Mouse (Mus musculus) embryonic facial prominence, embryonic 10.5 days (tissue): ENCODE data around the gene Srebf1. TPM values are rescaled to one million over a fixed set of nuclear protein-coding genes. Genes with fewer than 3 reads are reported as not detected.

Experiments used
- DNase-seq: peaks from one replicate; pipeline ENCODE4 v3.0.0-alpha.2; 2017; ENCODE audit warnings: low spot score
- H3K27ac ChIP-seq: fragments of 300-500 bp; sonication (generic); replicated peaks from 2 replicates; pipeline ENCODE4 v1.5.1; 2016; ENCODE audit warnings: mild to moderate bottlenecking
- H3K27me3 ChIP-seq: fragments of 300-500 bp; sonication (generic); replicated peaks from 2 replicates; pipeline ENCODE4 v1.6.1; 2016; ENCODE audit warnings: low read depth, mild to moderate bottlenecking; ENCODE audit not compliant: poor library complexity, severe bottlenecking
- H3K36me3 ChIP-seq: fragments of 300-500 bp; sonication (generic); replicated peaks from 2 replicates; pipeline ENCODE4 v1.6.1; 2016; ENCODE audit warnings: mild to moderate bottlenecking, moderate library complexity
- H3K4me1 ChIP-seq: fragments of 300-500 bp; sonication (generic); 2 replicates; pipeline ENCODE4 v1.6.1; 2016
- H3K4me3 ChIP-seq: fragments of 300-500 bp; sonication (generic); 2 replicates; pipeline ENCODE4 v1.5.1; 2016; ENCODE audit warnings: mild to moderate bottlenecking, moderate library complexity
- H3K9me3 ChIP-seq: fragments of 300-500 bp; sonication (generic); 2 replicates; pipeline ENCODE4 v1.6.1; 2016; ENCODE audit warnings: mild to moderate bottlenecking
- WGBS: fragments of 180-500 bp; shearing (Covaris S2); methylation state at CpG from one replicate; pipeline ENCODE4 v1.1.7; 2016; 5-methylcytosine and 5-hydroxymethylcytosine counted together
- polyA plus RNA-seq: library from polyadenylated mRNA; unstranded; fragments of >200 nt; fragmentation: Nextera tagmentation; extraction: Ambion mirVana; gene quantifications from 2 replicates; pipeline ENCODE4 v1.2.1, GENCODE M21; 2016

The Srebf1 gene
- polyA plus RNA-seq, 1 experiment from 2014 or later, result 52.1 TPM

DNA sequence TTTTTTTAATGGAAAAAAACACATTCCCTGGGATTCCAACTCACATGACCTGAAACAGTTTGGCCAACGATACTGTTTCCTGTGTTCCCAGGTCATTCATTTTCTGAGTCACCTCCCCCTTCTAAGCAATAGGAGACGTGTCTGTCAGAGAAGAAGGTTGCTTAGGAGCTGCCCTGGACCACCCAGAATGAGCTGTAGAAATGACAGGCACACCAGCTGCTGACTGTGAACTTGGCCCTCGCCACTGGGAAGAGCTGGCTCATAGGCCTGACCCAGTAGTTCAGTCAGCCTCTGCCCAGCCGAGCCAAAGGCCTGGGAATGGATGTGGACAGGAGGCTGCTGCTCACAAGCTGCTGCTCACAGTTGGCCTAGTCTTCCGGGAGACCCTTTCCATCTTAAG, 57.3 kb downstream of the Srebf1 start:
- 56% methylated on average over 5 of the region's 5 CpGs for WGBS
- H3K27me3 ChIP-seq, result no peaks in the 10 kb centered on the region
- peaks cover 90% of the 10 kb centered on the region for H3K4me1 ChIP-seq
- H3K36me3 ChIP-seq, result peaks cover 80% of the 10 kb centered on the region
- H3K9me3 ChIP-seq, result no peaks in the 10 kb centered on the region
- peak; percentile 51 for DNase-seq
- no peak overlapping the region for H3K4me3 ChIP-seq
- H3K27ac ChIP-seq, result no peak overlapping the region

GRCm38 (mm10) chr11:60164450-60164849, 57.9 kb downstream of the Srebf1 start:
- DNase-seq, result no peak
- 85% methylated on average over 6 of the region's 6 CpGs for WGBS

GRCm38 (mm10) chr11:60163362-60163761, 59.0 kb downstream of the Srebf1 start:
- Histone ChIP-seq H3K36me3 (peaks cover 82% of the 10 kb centered on the region), H3K4me3 (no peak overlapping the region), H3K27me3 (no peaks in the 10 kb centered on the region), H3K27ac (no peak overlapping the region), H3K9me3 (no peaks in the 10 kb centered on the region), H3K4me1 (peaks cover 76% of the 10 kb centered on the region)
- DNase-seq, result no peak
- 93% methylated on average over 4 of the region's 4 CpGs for WGBS

More at GRCm38 (mm10) chr11:60164450-60164849, 57.9 kb downstream of the Srebf1 start:
- H3K9me3 ChIP-seq, result no peaks in the 10 kb centered on the region
- H3K4me1 ChIP-seq, result peaks cover 86% of the 10 kb centered on the region
- no peak overlapping the region for H3K4me3 ChIP-seq
- no peaks in the 10 kb centered on the region for H3K27me3 ChIP-seq
- H3K36me3 ChIP-seq, result peaks cover 80% of the 10 kb centered on the region
- no peak overlapping the region for H3K27ac ChIP-seq

DNA sequence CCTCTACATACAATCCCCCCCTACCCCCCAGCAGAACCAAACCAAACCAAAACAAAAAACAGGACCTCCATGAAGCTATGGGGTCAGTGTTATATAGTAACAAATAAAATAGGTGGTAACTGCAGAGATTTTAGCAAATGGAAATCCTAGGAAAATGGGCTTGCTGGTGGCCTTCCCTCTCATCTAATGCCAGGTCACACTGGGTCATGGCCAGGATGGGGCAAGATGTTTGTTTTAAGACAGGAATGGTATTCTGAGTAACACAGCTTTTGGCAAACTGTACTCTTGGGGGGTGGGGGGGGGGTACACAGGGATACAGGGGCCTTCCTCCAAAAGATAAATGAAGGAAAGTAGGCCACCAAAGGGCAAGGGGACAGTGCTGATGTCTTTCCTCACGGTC, 59.8 kb downstream of the Srebf1 start:
- Histone ChIP-seq H3K27me3 (no peaks in the 10 kb centered on the region), H3K4me3 (no peak overlapping the region), H3K4me1 (peaks cover 71% of the 10 kb centered on the region), H3K27ac (no peak overlapping the region), H3K9me3 (no peaks in the 10 kb centered on the region), H3K36me3 (peaks cover 84% of the 10 kb centered on the region)
- WGBS, result 93% methylated on average over 1 of the region's 1 CpGs
- DNase-seq, result no peak

DNA sequence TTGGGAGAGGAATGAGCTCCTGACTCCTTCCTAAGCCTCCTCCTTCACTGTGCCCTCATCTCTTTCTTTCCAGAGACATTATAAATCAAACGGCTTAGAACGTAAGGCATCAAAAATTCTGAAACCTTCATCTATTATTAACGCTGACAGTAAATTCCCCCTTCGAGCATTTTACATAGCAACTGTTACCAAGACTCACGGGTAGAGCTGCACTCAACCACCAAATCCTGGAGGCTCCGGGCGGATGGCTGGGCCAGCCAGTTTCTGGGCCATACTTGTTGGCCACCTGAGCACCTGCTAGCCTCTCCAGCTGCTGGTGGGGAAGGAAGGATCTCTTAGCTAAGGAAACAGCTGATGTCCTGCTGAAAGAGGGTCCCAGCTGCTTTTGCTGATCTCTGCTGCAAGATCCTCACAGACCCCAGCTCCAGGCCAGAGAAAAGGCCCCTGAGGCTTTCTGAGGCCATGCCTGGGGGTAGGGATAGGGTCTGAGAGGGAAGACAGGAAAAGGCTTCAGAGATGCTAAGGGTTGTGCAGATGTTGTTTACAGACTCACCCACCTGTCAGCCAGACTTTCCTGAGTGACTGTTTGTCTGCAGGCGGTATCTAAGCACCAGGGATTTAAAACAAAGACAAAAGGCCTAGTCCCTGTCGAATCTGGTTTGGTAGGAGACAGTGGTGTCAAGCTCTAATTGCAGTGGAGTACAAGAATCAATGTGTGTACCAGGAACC, 61.1 kb downstream of the Srebf1 start:
- H3K27ac ChIP-seq, result 0 out of 2 replicates have a peak overlapping the region, but pooled peaks have one; percentile 21
- peaks cover 87% of the 10 kb centered on the region for H3K36me3 ChIP-seq
- H3K4me1 ChIP-seq, result peaks cover 61% of the 10 kb centered on the region
- no peak for DNase-seq
- no peaks in the 10 kb centered on the region for H3K9me3 ChIP-seq
- H3K4me3 ChIP-seq, result no peak overlapping the region
- WGBS, result 75% methylated on average over 9 of the region's 9 CpGs
- no peaks in the 10 kb centered on the region for H3K27me3 ChIP-seq

- peaks cover 92% of the 10 kb centered on the region for H3K36me3 ChIP-seq
- peaks cover 56% of the 10 kb centered on the region for H3K4me1 ChIP-seq
- WGBS, result 72% methylated on average over 3 of the region's 3 CpGs
Measured at GRCm38 (mm10) chr11:60160454-60161114, 61.8 kb downstream of the Srebf1 start.

DNA sequence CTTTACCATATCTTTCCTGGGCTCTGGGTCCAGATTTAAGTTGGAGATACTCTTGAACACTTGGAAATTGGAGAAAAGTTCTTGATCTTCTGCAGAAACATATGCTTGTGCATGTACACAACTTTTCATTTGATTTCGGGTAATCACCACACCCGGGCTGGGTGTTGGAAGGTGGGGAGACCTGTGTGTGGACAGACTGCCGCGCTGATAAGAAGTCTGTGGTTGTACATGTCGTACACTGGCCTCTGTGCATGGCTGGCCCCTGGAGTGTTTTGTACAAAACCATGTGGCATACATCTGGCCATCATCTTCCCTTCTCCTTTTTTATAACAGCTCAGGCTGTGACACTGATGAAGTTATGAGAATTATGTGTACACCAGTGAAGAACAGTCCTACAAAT, 62.4 kb downstream of the Srebf1 start:
- Histone ChIP-seq H3K27ac (no peak overlapping the region), H3K9me3 (no peaks in the 10 kb centered on the region), H3K36me3 (peaks cover 95% of the 10 kb centered on the region), H3K27me3 (no peaks in the 10 kb centered on the region), H3K4me1 (peaks cover 56% of the 10 kb centered on the region), H3K4me3 (no peak overlapping the region)
- DNase-seq, result no peak
- WGBS, result 91% methylated on average over 5 of the region's 5 CpGs

More at GRCm38 (mm10) chr11:60160454-60161114, 61.8 kb downstream of the Srebf1 start:
- no peaks in the 10 kb centered on the region for H3K9me3 ChIP-seq
- no peak overlapping the region for H3K4me3 ChIP-seq
- no peaks in the 10 kb centered on the region for H3K27me3 ChIP-seq
- H3K27ac ChIP-seq, result no peak overlapping the region
- DNase-seq, result no peak

DNA sequence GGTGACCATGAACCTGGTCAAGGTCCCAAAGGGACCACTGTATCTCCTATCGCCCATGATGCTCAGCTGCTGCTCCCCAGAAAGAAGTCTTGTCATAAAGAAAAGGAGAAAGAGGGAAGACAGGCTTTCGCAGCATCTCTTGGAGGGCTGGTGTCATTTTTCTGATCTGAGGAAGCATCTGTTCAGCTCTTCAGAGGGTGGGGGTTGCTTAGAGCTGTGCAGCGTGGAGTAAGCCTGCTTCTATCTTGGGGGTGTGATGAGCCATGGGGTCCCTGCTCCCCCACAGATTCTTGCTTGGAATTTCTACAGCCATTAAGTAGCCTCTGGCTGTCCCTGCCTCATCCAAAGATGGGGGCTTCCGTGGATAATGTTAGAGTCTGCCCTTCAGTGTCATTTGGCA, 64.1 kb downstream of the Srebf1 start:
- Histone ChIP-seq H3K9me3 (no peaks in the 10 kb centered on the region), H3K27ac (no peak overlapping the region), H3K4me3 (no peak overlapping the region), H3K36me3 (peaks cover 97% of the 10 kb centered on the region), H3K4me1 (peaks cover 48% of the 10 kb centered on the region), H3K27me3 (no peaks in the 10 kb centered on the region)
- DNase-seq, result no peak
- 89% methylated on average over 4 of the region's 4 CpGs for WGBS

DNA sequence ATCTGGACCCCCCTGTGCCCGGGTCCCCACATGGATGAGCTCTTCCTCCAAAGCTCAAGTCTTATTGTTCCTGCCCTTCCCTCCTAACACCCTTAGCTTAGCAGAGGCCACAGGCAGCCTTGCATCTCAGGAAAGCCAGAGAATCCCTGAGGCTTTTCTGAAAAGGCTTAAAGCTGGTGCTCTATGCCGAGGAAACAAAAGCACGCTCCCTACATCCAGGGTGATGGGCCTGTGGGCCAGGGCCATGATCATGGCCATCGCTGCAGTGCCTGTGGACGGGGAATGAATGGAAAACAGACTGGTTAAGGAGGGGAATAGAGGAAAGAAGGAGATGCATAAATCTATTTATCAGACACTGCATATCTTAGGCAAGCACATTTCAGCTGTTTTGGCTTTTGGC, 66.7 kb downstream of the Srebf1 start:
- Histone ChIP-seq H3K4me3 (no peak overlapping the region), H3K4me1 (peaks cover 23% of the 10 kb centered on the region), H3K9me3 (no peaks in the 10 kb centered on the region), H3K36me3 (peaks cover 96% of the 10 kb centered on the region), H3K27ac (no peak overlapping the region), H3K27me3 (no peaks in the 10 kb centered on the region)
- WGBS, result 77% methylated on average over 5 of the region's 5 CpGs
- DNase-seq, result no peak

GRCm38 (mm10) chr11:60153936-60154335, 68.4 kb downstream of the Srebf1 start:
- Histone ChIP-seq H3K27ac (no peak overlapping the region), H3K36me3 (peaks cover 96% of the 10 kb centered on the region), H3K9me3 (no peaks in the 10 kb centered on the region), H3K4me3 (no peak overlapping the region), H3K27me3 (no peaks in the 10 kb centered on the region), H3K4me1 (peaks cover 17% of the 10 kb centered on the region)
- 93% methylated on average over 3 of the region's 3 CpGs for WGBS
- DNase-seq, result no peak

DNA sequence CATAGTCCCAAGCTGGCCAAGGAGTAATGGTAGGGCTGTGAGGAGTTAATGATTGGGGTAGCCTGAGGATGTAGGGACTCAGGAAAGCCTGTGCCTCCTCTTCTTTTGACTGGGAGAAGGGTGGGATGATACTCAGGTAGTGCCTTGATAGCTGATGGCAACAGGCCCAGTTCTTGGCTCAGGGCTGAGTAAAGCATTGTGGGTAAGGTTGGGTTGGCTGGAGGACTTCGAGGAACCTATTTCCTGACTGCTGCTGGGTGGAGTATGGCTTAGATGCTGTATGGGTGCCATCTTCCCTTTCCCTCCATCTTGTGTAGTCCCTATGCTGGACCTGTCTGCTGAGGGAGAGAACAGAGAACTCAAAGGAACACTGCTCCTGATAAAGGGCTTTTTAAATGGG, 70.0 kb downstream of the Srebf1 start:
- no peak for DNase-seq
- H3K27me3 ChIP-seq, result no peaks in the 10 kb centered on the region
- no peaks in the 10 kb centered on the region for H3K9me3 ChIP-seq
- H3K4me1 ChIP-seq, result peaks cover 15% of the 10 kb centered on the region
- H3K4me3 ChIP-seq, result no peak overlapping the region
- no peak overlapping the region for H3K27ac ChIP-seq
- peaks cover 96% of the 10 kb centered on the region for H3K36me3 ChIP-seq
- WGBS, result 81% methylated on average over 1 of the region's 1 CpGs

DNA sequence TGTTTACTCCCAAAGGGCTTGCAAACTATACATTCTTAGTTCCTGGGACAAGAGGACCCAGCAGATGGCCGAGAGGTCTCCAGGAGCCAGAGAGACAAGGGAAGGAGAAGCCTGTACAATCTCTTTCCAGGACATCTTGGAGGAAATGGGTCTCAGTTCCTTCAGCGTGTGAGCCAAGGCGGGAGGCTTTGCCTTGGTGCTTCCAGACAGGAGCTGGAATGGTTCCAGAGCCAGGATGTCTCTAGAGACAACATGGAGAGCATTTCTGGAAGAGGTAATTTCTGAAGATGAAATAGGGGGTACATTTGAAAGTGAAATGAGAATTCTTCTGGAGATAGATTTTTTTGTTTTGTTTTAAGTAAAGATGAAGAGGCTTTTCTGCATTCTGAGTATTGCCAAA, 71.7 kb downstream of the Srebf1 start:
- peaks cover 15% of the 10 kb centered on the region for H3K4me1 ChIP-seq

More for the DNA sequence above, 71.7 kb downstream of the Srebf1 start:
- no peak for DNase-seq
- peaks cover 98% of the 10 kb centered on the region for H3K36me3 ChIP-seq
- 88% methylated on average over 3 of the region's 3 CpGs for WGBS
- no peaks in the 10 kb centered on the region for H3K9me3 ChIP-seq
- no peaks in the 10 kb centered on the region for H3K27me3 ChIP-seq
- H3K4me3 ChIP-seq, result no peak overlapping the region
- no peak overlapping the region for H3K27ac ChIP-seq
